Mouse (Mus musculus) neural tube, embryonic 15.5 days (tissue): ENCODE measurements around the gene Zfand2b. TPM values are rescaled to one million over a fixed set of nuclear protein-coding genes. Genes with fewer than 3 reads are reported as not detected.
A peak's percentile ranks its signal among the peaks of the same experiment; 100 is the strongest.

Experiments
- ATAC-seq: fragments of 200-750 bp; cut with Nextera tagmentation; 2 replicates; pipeline ENCODE4 v1.8.0; 2017; ENCODE audit warnings: mild to moderate bottlenecking, moderate TSS enrichment, moderate library complexity; ENCODE audit not compliant: low FRiP score
- H3K27ac ChIP-seq: fragments of 300-500 bp; sonication (generic); replicated peaks from 2 replicates; pipeline ENCODE4 v1.5.1; 2015; ENCODE audit warnings: mild to moderate bottlenecking, inconsistent platforms
- H3K27me3 ChIP-seq: fragments of 300-500 bp; sonication (generic); replicated peaks from 2 replicates; pipeline ENCODE4 v1.6.1; 2015; ENCODE audit warnings: inconsistent platforms
- H3K36me3 ChIP-seq: fragments of 300-500 bp; sonication (generic); 2 replicates; pipeline ENCODE4 v1.6.1; 2015; ENCODE audit warnings: inconsistent platforms
- H3K4me1 ChIP-seq: fragments of 300-500 bp; sonication (generic); 2 replicates; pipeline ENCODE4 v1.6.1; 2015; ENCODE audit warnings: inconsistent platforms
- H3K4me2 ChIP-seq: fragments of 300-500 bp; sonication (generic); 2 replicates; pipeline ENCODE4 v1.6.1; 2015; ENCODE audit warnings: inconsistent platforms, mild to moderate bottlenecking, moderate library complexity
- H3K4me3 ChIP-seq: fragments of 300-500 bp; sonication (generic); replicated peaks from 2 replicates; pipeline ENCODE4 v1.5.1; 2015; ENCODE audit warnings: mild to moderate bottlenecking, inconsistent platforms
- H3K9ac ChIP-seq: fragments of 300-500 bp; sonication (generic); replicated peaks from 2 replicates; pipeline ENCODE4 v1.6.1; 2015; ENCODE audit warnings: mild to moderate bottlenecking, inconsistent platforms
- H3K9me3 ChIP-seq: fragments of 300-500 bp; sonication (generic); replicated peaks from 2 replicates; pipeline ENCODE4 v1.6.1; 2016; ENCODE audit warnings: inconsistent platforms
- WGBS: fragments of 180-500 bp; shearing (Covaris S2); methylation state at CpG from one replicate; pipeline ENCODE4 v1.1.7; 2015; ENCODE audit warnings: mixed read lengths; 5-methylcytosine and 5-hydroxymethylcytosine counted together
- polyA plus RNA-seq: library from polyadenylated mRNA; unstranded; fragments of >200 nt; fragmentation: Nextera tagmentation; extraction: Ambion mirVana; gene quantifications from 2 replicates; pipeline ENCODE4 v1.2.1, GENCODE M21; 2015

The Zfand2b gene
- polyA plus RNA-seq, 1 experiment from 2014 or later: 40.0 TPM

- Histone ChIP-seq H3K36me3 (peaks cover 64% of the 10 kb centered on the region), H3K4me3 (peak overlapping the region; percentile 67), H3K9ac (peak overlapping the region; percentile 69), H3K4me2 (peak overlapping the region; percentile 100), H3K9me3 (no peaks in the 10 kb centered on the region), H3K27ac (peak overlapping the region; percentile 74), H3K4me1 (peaks cover 30% of the 10 kb centered on the region), H3K27me3 (no peaks in the 10 kb centered on the region)
- 7% methylated on average over 23 of the region's 23 CpGs for WGBS
- ATAC-seq: peak; percentile 48
Observed at GRCm38 (mm10) chr1:75179334-75180104, 11.1 kb downstream of the Zfand2b start.

DNA sequence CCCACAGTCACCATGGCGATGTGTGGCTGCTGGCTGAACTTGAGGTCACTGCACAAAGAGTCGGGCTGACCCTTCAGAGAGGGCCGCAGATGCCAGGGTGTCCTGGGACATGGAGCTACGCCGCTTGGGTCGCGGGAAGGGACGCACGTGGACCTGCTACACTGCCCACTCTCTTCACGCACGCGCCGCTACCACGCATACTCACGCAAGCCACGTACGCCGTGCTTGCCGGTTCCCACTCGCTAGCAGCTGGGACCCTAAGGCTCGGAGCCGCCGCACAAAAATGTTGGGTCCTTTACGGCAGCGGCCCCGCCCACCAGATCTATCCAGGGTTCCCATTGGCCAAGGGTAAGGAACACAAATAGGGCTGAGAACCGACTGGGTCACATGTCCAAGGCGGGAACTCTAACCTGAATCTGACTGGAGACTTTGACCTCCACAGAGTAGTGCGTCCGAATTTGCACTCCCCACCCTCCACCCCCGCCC lies 11.7 kb downstream of the Zfand2b start, which contains the start of gene Abcb6:
Abcb6 (minus strand) TSS at position 288 of the 486 bp plus-strand sequence.
- H3K9ac ChIP-seq: peak within 1 kb of the TSS; percentile 69
- under 1% methylated on average over 31 of the region's 31 CpGs for WGBS
- H3K36me3 ChIP-seq: peaks cover 64% of the 10 kb centered on the region
- peak within 1 kb of the TSS; percentile 67 for H3K4me3 ChIP-seq
- H3K4me1 ChIP-seq: peaks cover 30% of the 10 kb centered on the region
- peak; percentile 94 for ATAC-seq
- H3K27me3 ChIP-seq: no peaks in the 10 kb centered on the region
- H3K9me3 ChIP-seq: no peaks in the 10 kb centered on the region
- H3K4me2 ChIP-seq: peak within 1 kb of the TSS; percentile 100
- peak within 1 kb of the TSS; percentile 74 for H3K27ac ChIP-seq

DNA sequence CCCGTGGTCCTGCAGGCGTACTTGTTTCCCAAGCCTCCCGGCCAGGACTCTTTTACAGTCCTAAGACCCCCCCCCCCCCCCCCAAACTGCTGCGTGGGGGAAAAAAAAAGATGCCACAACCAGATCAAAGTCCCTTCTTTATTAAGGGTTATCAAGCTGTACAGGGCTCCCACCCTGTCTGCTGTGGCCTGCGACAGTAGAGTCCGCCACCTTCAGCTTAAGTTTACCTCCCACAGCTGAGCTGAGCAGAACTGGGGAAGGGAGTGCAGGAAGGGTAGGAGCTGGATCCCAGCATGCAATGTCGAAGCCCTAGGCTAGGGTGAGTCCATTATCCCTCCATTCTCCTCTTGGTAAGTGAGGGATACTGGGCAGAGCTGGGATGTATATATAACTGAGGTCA lies 12.3 kb downstream of the Zfand2b start:
- no peak overlapping the region for H3K9ac ChIP-seq
- peak overlapping the region; percentile 67 for H3K4me3 ChIP-seq
- no peak for ATAC-seq
- no peaks in the 10 kb centered on the region for H3K9me3 ChIP-seq
- H3K4me2 ChIP-seq: peak overlapping the region; percentile 100
- peaks cover 30% of the 10 kb centered on the region for H3K4me1 ChIP-seq
- H3K27me3 ChIP-seq: no peaks in the 10 kb centered on the region
- H3K36me3 ChIP-seq: peaks cover 64% of the 10 kb centered on the region
- no peak overlapping the region for H3K27ac ChIP-seq
- WGBS: 39% methylated on average over 6 of the region's 7 CpGs

DNA sequence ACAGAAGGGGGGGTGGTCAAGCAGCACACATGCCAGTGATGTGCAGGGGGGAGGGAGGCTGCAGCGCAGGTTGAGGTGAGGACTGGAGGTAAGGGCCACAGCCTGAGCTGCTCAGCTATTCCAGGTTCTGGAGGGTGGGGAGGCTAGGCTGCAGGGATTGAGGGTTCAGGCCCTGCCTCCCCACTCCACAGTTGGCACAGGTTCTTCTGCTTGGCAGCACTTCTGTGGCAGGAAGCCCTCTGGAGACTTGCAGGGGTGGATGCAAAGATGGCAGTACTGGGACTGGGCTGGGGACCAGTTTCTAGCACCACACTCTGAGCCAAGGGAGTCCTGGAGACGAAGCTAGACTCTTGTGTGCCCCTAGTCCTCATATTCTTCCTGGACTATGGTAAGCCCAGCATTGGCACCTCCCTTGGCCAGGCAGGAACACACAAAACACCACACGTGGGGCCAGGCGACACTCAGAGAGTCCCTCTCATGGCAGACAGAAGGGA lies 13.0 kb downstream of the Zfand2b start:
- ATAC-seq: no peak
- Histone ChIP-seq H3K4me2 (no peak overlapping the region), H3K9me3 (no peaks in the 10 kb centered on the region), H3K27me3 (no peaks in the 10 kb centered on the region), H3K4me1 (peaks cover 30% of the 10 kb centered on the region), H3K4me3 (no peak overlapping the region), H3K36me3 (peaks cover 64% of the 10 kb centered on the region), H3K27ac (no peak overlapping the region), H3K9ac (no peak overlapping the region)
- WGBS: 84% methylated on average over 4 of the region's 4 CpGs

DNA sequence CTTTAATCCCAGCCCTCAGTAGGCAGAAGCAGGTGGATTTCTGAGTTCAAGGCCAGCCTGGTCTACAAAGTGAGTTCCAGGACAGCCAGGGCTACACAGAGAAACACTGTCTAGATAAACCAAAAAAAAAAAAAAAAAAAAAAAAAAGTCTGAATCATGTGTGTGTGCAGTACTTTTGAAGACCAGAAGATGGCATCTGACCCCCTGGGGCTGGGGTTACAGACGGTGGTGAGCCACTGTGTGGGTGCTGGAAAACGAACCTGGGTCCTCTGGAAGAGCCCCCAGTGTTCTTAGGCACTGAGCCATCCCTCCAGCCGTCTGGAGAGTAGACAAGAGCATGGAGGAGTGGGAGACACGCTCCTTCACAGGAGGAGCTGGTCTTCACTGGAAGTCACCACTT lies 13.7 kb downstream of the Zfand2b start:
- Histone ChIP-seq H3K36me3 (peaks cover 68% of the 10 kb centered on the region), H3K4me2 (no peak overlapping the region), H3K9ac (no peak overlapping the region), H3K4me1 (peaks cover 30% of the 10 kb centered on the region), H3K9me3 (no peaks in the 10 kb centered on the region), H3K4me3 (no peak overlapping the region), H3K27me3 (no peaks in the 10 kb centered on the region), H3K27ac (no peak overlapping the region)
- 77% methylated on average over 4 of the region's 4 CpGs for WGBS
- no peak for ATAC-seq

GRCm38 (mm10) chr1:75185495-75185894 lies 17.0 kb downstream of the Zfand2b start:
- H3K36me3 ChIP-seq: peaks cover 80% of the 10 kb centered on the region
- H3K27me3 ChIP-seq: no peaks in the 10 kb centered on the region
- 94% methylated on average over 11 of the region's 11 CpGs for WGBS
- H3K4me3 ChIP-seq: no peak overlapping the region
- H3K9ac ChIP-seq: no peak overlapping the region
- H3K27ac ChIP-seq: no peak overlapping the region
- H3K4me2 ChIP-seq: no peak overlapping the region
- no peak for ATAC-seq
- no peaks in the 10 kb centered on the region for H3K9me3 ChIP-seq
- peaks cover 11% of the 10 kb centered on the region for H3K4me1 ChIP-seq

GRCm38 (mm10) chr1:75187126-75187525 lies 18.7 kb downstream of the Zfand2b start:
- peaks cover 72% of the 10 kb centered on the region for H3K36me3 ChIP-seq

GRCm38 (mm10) chr1:75187914-75188483 lies 19.6 kb downstream of the Zfand2b start:
- no peaks in the 10 kb centered on the region for H3K9me3 ChIP-seq
- H3K4me2 ChIP-seq: no peak overlapping the region
- H3K36me3 ChIP-seq: peaks cover 63% of the 10 kb centered on the region
- H3K27ac ChIP-seq: no peak overlapping the region
- H3K9ac ChIP-seq: no peak overlapping the region
- ATAC-seq: no peak
- WGBS: 83% methylated on average over 2 of the region's 2 CpGs
- peaks cover 22% of the 10 kb centered on the region for H3K4me1 ChIP-seq
- no peaks in the 10 kb centered on the region for H3K27me3 ChIP-seq
- H3K4me3 ChIP-seq: no peak overlapping the region

More at GRCm38 (mm10) chr1:75187126-75187525, 18.7 kb downstream of the Zfand2b start:
- no peak for ATAC-seq
- H3K4me2 ChIP-seq: no peak overlapping the region
- H3K27ac ChIP-seq: no peak overlapping the region
- H3K9ac ChIP-seq: no peak overlapping the region
- H3K4me1 ChIP-seq: peaks cover 16% of the 10 kb centered on the region
- no peaks in the 10 kb centered on the region for H3K9me3 ChIP-seq
- H3K27me3 ChIP-seq: no peaks in the 10 kb centered on the region
- no peak overlapping the region for H3K4me3 ChIP-seq

DNA sequence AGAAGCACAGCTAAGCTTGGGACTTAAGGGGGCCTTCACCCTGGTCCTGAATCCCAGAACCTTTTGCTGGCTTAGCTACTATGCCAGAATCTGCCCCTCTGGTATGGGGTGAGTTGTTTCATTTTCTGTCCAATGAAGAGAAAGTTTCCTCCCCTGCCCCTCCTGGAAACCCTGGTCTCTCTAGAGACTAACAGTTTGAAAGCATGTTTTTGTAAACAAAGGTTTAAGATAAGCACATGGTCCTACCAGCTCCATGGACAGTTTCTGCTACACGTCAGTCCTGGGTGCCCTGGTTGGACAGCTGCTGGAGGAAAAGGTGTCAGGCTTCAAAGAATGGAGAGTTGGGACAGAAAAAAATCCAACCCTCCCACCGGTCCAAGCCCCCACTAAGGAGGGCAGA lies 22.1 kb downstream of the Zfand2b start:
- WGBS: 82% methylated on average over 2 of the region's 2 CpGs
- Histone ChIP-seq H3K9ac (no peak overlapping the region), H3K4me1 (peaks cover 30% of the 10 kb centered on the region), H3K36me3 (peaks cover 46% of the 10 kb centered on the region), H3K4me2 (peak overlapping the region; percentile 97), H3K27me3 (no peaks in the 10 kb centered on the region), H3K9me3 (no peaks in the 10 kb centered on the region), H3K4me3 (no peak overlapping the region), H3K27ac (no peak overlapping the region)
- no peak for ATAC-seq

- ATAC-seq: no peak
- Histone ChIP-seq H3K4me3 (peak overlapping the region; percentile 67), H3K4me1 (peaks cover 30% of the 10 kb centered on the region), H3K4me2 (peak overlapping the region; percentile 97), H3K27ac (peak overlapping the region; percentile 97), H3K9me3 (no peaks in the 10 kb centered on the region), H3K9ac (peak overlapping the region; percentile 69), H3K27me3 (no peaks in the 10 kb centered on the region), H3K36me3 (peaks cover 45% of the 10 kb centered on the region)
- 46% methylated on average over 5 of the region's 5 CpGs for WGBS
Observed at GRCm38 (mm10) chr1:75191258-75191621, 22.8 kb downstream of the Zfand2b start.

GRCm38 (mm10) chr1:75191622-75192402 lies 23.4 kb downstream of the Zfand2b start, which contains the start of the genes Ankzf1 and Atg9a:
Gene Ankzf1, plus strand, starts transcription at chr1:75192151.
Gene Atg9a, minus strand, starts transcription at chr1:75192196.
- Histone ChIP-seq H3K4me1 (peaks cover 30% of the 10 kb centered on the region), H3K36me3 (peaks cover 45% of the 10 kb centered on the region), H3K27me3 (no peaks in the 10 kb centered on the region), H3K9ac (peak within 1 kb of the TSS; percentile 91), H3K9me3 (no peaks in the 10 kb centered on the region), H3K4me3 (peak within 1 kb of the TSS; percentile 67), H3K27ac (peak within 1 kb of the TSS; percentile 97), H3K4me2 (peak within 1 kb of the TSS; percentile 97)
- WGBS: under 1% methylated on average over 56 of the region's 56 CpGs
- ATAC-seq: peak; percentile 99
